Mouse (Mus musculus) kidney, adult 9 months (tissue): ENCODE data around the gene Smr2.
"Not testable (repeated sequence)": the region's sequence is repeated elsewhere in the genome, so short reads cannot be mapped to it uniquely, and the experiment has no call there.

Experiments
- DNase-seq: peaks from one replicate; pipeline ENCODE4 v3.0.0; 2022

Gene Smr2

GRCm38 (mm10) chr5:88086256-88086655 lies at the start of gene Smr2:
Gene Smr2, plus strand, starts transcription at chr5:88086556.
- not testable (repeated sequence) for DNase-seq

- DNase-seq = no peak
Observed at GRCm38 (mm10) chr5:88111430-88111829, 25.1 kb downstream of the Smr2 start, which contains the start of gene Gm11116. Gene Gm11116, minus strand, starts transcription at chr5:88111530.

- no peak for DNase-seq
Observed at GRCm38 (mm10) chr5:88153999-88154398, 67.6 kb downstream of the Smr2 start, which contains the start of gene Gm11115. Gene Gm11115, minus strand, starts transcription at chr5:88154099.
